Mouse (Mus musculus): ENCODE measurements at regions not wholly inside any gene's neighbourhood (a gene's known extent, or its start where the extent isn't known, plus 50 kb on each side); places are given as distances from the start of the nearest gene placed in this dataset.
"Not testable (repeated sequence)": the region's sequence is repeated elsewhere in the genome, so short reads cannot be mapped to it uniquely, and the experiment has no call there.

DNA sequence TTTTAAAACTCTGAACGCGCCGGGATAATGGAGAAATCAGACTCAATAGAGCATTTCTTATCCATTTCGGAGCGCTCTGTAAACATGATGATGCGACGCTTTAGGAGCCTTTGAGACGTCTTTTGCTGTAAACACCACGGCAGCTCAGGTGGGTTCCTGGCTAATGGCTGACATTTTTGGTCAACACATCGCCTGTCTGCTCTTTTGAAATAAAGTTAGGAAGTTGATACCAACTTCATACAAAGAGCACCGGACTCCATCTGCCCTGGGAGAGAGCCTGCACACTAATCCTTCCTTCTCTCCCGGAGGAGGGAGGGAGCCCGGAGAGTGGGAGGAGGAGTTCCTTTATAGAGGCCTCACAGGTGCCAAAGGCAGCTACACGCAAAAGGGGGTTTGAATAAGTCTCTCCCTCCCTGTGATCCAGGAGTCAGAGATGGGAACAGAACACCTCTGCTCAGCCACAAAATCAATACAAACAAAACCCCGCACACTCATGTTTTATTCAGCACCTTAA, 63.8 kb upstream of the Srsf6 start:
- Histone ChIP-seq H3K9ac (no peak overlapping the region), H3K36me3 (no peaks in the 10 kb centered on the region), H3K9me3 (no peaks in the 10 kb centered on the region), H3K27ac (no peak overlapping the region), H3K4me2 (peak overlapping the region; percentile 42), H3K4me1 (no peaks in the 10 kb centered on the region), H3K4me3 (no peak overlapping the region), H3K27me3 (no peaks in the 10 kb centered on the region; the same call in none of the 2 replicates)
- WGBS = 6% methylated on average over 15 of the region's 15 CpGs
- no peak for ATAC-seq (ENCODE audit: borderline replicate concordance, extremely low read depth, low FRiP score, low TSS enrichment)

DNA sequence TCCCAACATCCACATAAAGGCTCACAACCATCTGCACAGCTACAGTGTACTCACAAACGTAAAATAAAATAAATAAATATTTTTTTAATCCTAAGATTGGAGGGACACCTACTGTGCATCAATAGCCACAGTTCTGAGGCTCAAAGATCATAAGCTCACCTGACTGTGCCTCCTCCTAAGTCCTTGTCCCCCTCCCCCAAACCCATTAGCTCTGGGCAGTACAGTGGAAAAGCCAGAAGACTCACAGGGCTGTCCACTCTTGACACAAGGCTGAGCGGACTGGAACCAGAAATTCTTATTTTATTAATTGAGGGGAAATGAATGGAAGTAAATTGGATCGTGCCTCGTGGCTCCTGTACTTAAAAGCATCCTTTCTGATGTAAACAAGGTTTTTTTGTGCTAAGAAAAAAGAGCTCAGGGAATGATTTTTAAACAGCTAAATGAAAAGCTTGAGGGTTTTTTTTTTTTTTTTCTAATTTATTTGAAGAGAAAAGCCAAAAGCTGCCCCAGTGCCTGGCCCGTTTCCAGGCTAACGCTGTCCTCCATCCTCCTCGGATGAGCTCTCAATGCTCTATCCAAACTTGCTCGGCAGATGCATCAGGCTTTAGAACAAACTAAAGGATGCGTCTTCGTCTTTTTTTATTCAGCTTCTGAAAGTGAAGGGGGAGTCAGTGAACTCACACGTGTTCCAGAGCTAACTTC, 64.6 kb upstream of the Srsf6 start:
- H3K4me2 ChIP-seq = peak overlapping the region; percentile 42; the same call in 1 of the 2 replicates
- no peak overlapping the region for H3K27ac ChIP-seq
- H3K36me3 ChIP-seq = no peaks in the 10 kb centered on the region
- no peaks in the 10 kb centered on the region; the same call in none of the 2 replicates for H3K27me3 ChIP-seq
- ATAC-seq (ENCODE audit: borderline replicate concordance, extremely low read depth, low FRiP score, low TSS enrichment) = no peak
- no peaks in the 10 kb centered on the region for H3K9me3 ChIP-seq
- H3K4me1 ChIP-seq = no peaks in the 10 kb centered on the region
- no peak overlapping the region for H3K9ac ChIP-seq
- H3K4me3 ChIP-seq = no peak overlapping the region
- 14% methylated on average over 11 of the region's 11 CpGs for WGBS

- WGBS = 55% methylated on average over 1 of the region's 1 CpGs
- Histone ChIP-seq H3K27me3 (no peaks in the 10 kb centered on the region; the same call in none of the 2 replicates), H3K4me1 (no peaks in the 10 kb centered on the region), H3K9me3 (no peaks in the 10 kb centered on the region), H3K27ac (no peak overlapping the region), H3K4me3 (no peak overlapping the region), H3K4me2 (no peak overlapping the region), H3K9ac (no peak overlapping the region), H3K36me3 (no peaks in the 10 kb centered on the region)
- ATAC-seq (ENCODE audit: borderline replicate concordance, extremely low read depth, low FRiP score, low TSS enrichment) = no peak
These were observed 66.8 kb upstream of the Srsf6 start for GRCm38 (mm10) chr2:162864571-162864970.

DNA sequence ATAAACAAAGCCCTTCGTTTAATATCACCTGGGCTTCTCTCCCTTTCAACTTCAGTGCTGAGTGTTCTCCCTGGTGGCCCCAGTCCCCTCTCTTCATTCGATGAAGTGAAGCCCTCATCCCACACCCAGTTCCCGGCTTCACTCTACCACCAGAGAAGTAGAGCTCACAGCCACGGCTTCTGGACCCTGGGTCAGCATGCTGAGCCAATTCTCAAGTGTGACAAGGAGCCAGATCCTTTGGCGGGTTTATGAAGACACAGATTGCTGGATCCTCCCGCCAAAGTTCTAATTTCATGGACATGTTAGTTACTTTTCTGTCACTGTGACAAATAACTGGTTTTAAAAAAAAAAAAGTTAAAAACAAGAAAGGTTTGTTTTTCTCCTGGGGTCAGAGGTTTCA, 76.7 kb upstream of the Srsf6 start:
- H3K4me3 ChIP-seq = no peak overlapping the region
- H3K27me3 ChIP-seq = no peaks in the 10 kb centered on the region
- 64% methylated on average over 6 of the region's 6 CpGs for WGBS
- no peak overlapping the region for H3K9ac ChIP-seq
- H3K9me3 ChIP-seq = no peaks in the 10 kb centered on the region
- H3K27ac ChIP-seq = no peak overlapping the region
- no peak for ATAC-seq (ENCODE audit: borderline replicate concordance, extremely low read depth, low FRiP score, low TSS enrichment)
- H3K4me1 ChIP-seq = no peaks in the 10 kb centered on the region
- no peaks in the 10 kb centered on the region for H3K36me3 ChIP-seq
- H3K4me2 ChIP-seq = no peak overlapping the region

GRCm38 (mm10) chr2:162853576-162853975, 77.8 kb upstream of the Srsf6 start:
- no peaks in the 10 kb centered on the region for H3K9me3 ChIP-seq
- no peak overlapping the region for H3K27ac ChIP-seq
- no peak overlapping the region for H3K4me3 ChIP-seq
- no peak overlapping the region for H3K9ac ChIP-seq
- 67% methylated on average over 7 of the region's 7 CpGs for WGBS
- no peaks in the 10 kb centered on the region for H3K27me3 ChIP-seq
- no peak overlapping the region for H3K4me2 ChIP-seq
- H3K4me1 ChIP-seq = no peaks in the 10 kb centered on the region
- H3K36me3 ChIP-seq = no peaks in the 10 kb centered on the region
- no peak for ATAC-seq (ENCODE audit: borderline replicate concordance, extremely low read depth, low FRiP score, low TSS enrichment)

- H3K4me2 ChIP-seq; H3K4me3 ChIP-seq; H3K36me3 ChIP-seq; H3K27me3 ChIP-seq; ATAC-seq (ENCODE audit: borderline replicate concordance, extremely low read depth, low FRiP score, low TSS enrichment); H3K27ac ChIP-seq; H3K9me3 ChIP-seq; H3K9ac ChIP-seq; H3K4me1 ChIP-seq: not testable (repeated sequence)
- 87% methylated on average over 9 of the region's 9 CpGs for WGBS
These were observed 89.6 kb upstream of the Srsf6 start for GRCm38 (mm10) chr2:162841761-162842160.

DNA sequence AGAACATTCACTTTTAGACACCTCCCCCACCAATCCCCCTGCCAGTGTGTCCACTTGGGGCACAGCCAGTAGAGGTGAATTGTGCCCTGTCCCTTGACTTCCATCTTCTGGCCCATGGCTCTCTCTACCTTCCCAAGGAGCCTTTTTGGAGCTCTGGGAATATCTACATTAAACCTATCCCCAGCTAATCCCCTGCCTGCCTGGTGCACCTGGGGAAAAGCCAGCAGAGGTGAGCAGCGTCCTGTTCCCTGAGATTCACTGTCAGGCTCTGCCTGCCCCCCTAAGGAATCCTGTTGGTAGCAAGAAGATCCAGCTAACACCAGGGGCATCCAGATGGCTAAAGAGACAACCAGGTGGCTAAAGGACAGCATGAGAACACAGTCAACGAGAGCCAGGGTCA, 93.6 kb upstream of the Srsf6 start:
- Histone ChIP-seq H3K36me3 (no peaks in the 10 kb centered on the region), H3K27me3 (no peaks in the 10 kb centered on the region), H3K4me3 (no peak overlapping the region), H3K9ac (no peak overlapping the region), H3K9me3 (no peaks in the 10 kb centered on the region), H3K27ac (no peak overlapping the region), H3K4me1 (no peaks in the 10 kb centered on the region), H3K4me2 (no peak overlapping the region)
- no peak for ATAC-seq (ENCODE audit: borderline replicate concordance, extremely low read depth, low FRiP score, low TSS enrichment)
- WGBS = 48% methylated on average over 2 of the region's 2 CpGs

DNA sequence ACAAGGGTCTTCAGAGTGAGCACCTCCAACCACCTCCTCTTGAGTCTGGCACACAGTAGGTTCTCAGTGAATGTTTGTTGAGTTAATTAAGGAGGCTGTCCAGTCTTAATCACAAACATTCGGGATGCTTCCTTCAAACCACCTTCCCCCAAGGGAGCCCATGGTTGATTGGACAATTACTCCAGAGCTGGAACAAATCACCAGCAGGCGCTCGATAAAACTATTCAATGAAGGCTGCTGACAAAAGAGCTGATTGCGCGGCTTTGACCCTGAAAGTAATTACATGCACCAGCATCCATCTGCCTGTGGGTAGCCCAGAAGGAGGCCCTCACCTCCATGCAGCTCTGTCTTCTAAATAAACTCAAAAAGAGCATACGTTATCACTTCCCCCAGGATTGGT, 97.6 kb upstream of the Srsf6 start:
- Histone ChIP-seq H3K9me3 (no peaks in the 10 kb centered on the region), H3K4me2 (no peak overlapping the region), H3K36me3 (no peaks in the 10 kb centered on the region), H3K27me3 (no peaks in the 10 kb centered on the region), H3K9ac (no peak overlapping the region), H3K4me1 (no peaks in the 10 kb centered on the region), H3K4me3 (no peak overlapping the region), H3K27ac (no peak overlapping the region)
- ATAC-seq (ENCODE audit: borderline replicate concordance, extremely low read depth, low FRiP score, low TSS enrichment) = no peak
- WGBS = 82% methylated on average over 6 of the region's 6 CpGs

- Histone ChIP-seq H3K27ac (no peak overlapping the region), H3K9me3 (no peaks in the 10 kb centered on the region), H3K27me3 (no peaks in the 10 kb centered on the region), H3K9ac (no peak overlapping the region), H3K4me3 (no peak overlapping the region), H3K36me3 (no peaks in the 10 kb centered on the region), H3K4me1 (no peaks in the 10 kb centered on the region), H3K4me2 (no peak overlapping the region)
- 89% methylated on average over 4 of the region's 4 CpGs for WGBS
- no peak for ATAC-seq (ENCODE audit: borderline replicate concordance, extremely low read depth, low FRiP score, low TSS enrichment)
These were observed 112.5 kb upstream of the Srsf6 start for GRCm38 (mm10) chr2:162818787-162819186.

GRCm38 (mm10) chr2:162814205-162814604, 117.1 kb upstream of the Srsf6 start:
- Histone ChIP-seq H3K4me1 (no peaks in the 10 kb centered on the region), H3K4me2 (no peak overlapping the region), H3K4me3 (no peak overlapping the region), H3K9ac (no peak overlapping the region), H3K36me3 (no peaks in the 10 kb centered on the region), H3K27ac (no peak overlapping the region), H3K9me3 (no peaks in the 10 kb centered on the region), H3K27me3 (no peaks in the 10 kb centered on the region)
- 57% methylated on average over 2 of the region's 2 CpGs for WGBS
- no peak for ATAC-seq (ENCODE audit: borderline replicate concordance, extremely low read depth, low FRiP score, low TSS enrichment)

DNA sequence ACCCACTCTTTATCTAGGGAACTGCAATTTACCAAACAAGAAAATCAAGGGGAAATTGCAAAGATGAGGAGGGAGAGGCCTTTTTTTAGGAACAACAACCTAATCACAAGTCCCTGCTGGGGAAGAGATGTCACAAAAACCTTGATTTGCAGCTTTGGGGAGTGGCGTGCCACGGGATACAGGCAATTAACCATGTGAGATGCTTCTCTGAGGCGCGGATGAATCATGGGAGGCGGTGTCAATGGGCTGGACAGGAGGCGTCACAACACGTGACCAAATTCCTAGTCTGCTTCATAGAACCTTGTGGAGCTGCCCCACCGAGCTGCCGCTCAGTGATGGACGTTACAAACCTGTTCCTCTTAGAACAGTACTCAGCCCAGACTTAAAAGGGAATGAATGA, 123.6 kb upstream of the Srsf6 start:
- ATAC-seq (ENCODE audit: borderline replicate concordance, extremely low read depth, low FRiP score, low TSS enrichment) = no peak
- H3K4me3 ChIP-seq = no peak overlapping the region
- WGBS = 85% methylated on average over 10 of the region's 10 CpGs
- no peaks in the 10 kb centered on the region for H3K9me3 ChIP-seq
- H3K9ac ChIP-seq = no peak overlapping the region
- H3K36me3 ChIP-seq = no peaks in the 10 kb centered on the region
- no peak overlapping the region for H3K27ac ChIP-seq
- no peaks in the 10 kb centered on the region for H3K27me3 ChIP-seq
- no peaks in the 10 kb centered on the region for H3K4me1 ChIP-seq
- H3K4me2 ChIP-seq = no peak overlapping the region

DNA sequence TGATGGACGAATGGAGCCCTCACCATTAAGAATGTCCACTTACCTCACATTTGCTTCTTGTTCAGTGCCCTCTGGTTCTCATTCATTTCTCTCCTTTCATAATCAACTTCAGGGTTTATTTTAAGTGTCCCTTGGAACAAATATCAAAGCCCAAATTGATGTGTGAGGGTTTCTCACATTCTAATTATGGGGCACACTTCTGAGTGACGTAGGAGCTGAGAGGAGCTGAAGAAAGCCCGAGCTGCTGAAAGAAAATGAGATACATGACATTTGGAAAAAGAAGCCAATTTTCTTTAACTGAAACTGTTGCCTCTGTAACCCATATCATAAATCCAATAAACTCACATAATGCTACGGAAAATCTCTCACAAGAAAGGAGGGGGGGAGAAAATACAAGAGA, 134.8 kb upstream of the Srsf6 start:
- Histone ChIP-seq H3K9ac (no peak overlapping the region), H3K4me2 (no peak overlapping the region), H3K27me3 (no peaks in the 10 kb centered on the region), H3K9me3 (no peaks in the 10 kb centered on the region), H3K36me3 (no peaks in the 10 kb centered on the region), H3K4me1 (no peaks in the 10 kb centered on the region), H3K4me3 (no peak overlapping the region), H3K27ac (no peak overlapping the region)
- WGBS = 32% methylated on average over 4 of the region's 4 CpGs
- no peak for ATAC-seq (ENCODE audit: borderline replicate concordance, extremely low read depth, low FRiP score, low TSS enrichment)

DNA sequence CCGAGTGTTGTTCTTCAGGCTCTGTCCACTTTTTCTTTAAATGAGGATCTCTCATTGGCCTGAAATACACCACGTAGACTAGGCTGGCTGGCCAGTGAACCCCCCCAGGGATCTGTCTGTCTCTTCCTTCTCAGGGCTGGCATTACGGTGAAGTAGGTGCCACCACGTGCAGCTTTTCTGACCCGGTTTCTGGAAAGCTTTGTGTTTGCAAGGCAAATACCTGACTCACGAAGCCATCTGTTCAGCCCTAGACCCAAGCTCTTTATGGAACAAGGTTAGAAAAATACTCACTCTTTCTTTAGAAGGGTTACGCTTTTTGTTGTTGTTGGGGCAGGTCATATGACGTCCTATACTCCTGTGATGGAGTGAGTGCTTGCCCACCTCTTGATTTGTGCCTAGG, 133.3 kb upstream of the Ptprt start:
- Histone ChIP-seq H3K4me3 (no peak overlapping the region), H3K9ac (no peak overlapping the region), H3K27me3 (no peaks in the 10 kb centered on the region), H3K27ac (no peak overlapping the region), H3K4me1 (no peaks in the 10 kb centered on the region), H3K4me2 (no peak overlapping the region), H3K9me3 (no peaks in the 10 kb centered on the region), H3K36me3 (no peaks in the 10 kb centered on the region)
- ATAC-seq (ENCODE audit: borderline replicate concordance, extremely low read depth, low FRiP score, low TSS enrichment) = no peak
- WGBS = 79% methylated on average over 8 of the region's 8 CpGs

All from lung, embryonic 15.5 days (tissue).